ENCODE assay signal across 1 mouse cellular context in the genomic region with DNA sequence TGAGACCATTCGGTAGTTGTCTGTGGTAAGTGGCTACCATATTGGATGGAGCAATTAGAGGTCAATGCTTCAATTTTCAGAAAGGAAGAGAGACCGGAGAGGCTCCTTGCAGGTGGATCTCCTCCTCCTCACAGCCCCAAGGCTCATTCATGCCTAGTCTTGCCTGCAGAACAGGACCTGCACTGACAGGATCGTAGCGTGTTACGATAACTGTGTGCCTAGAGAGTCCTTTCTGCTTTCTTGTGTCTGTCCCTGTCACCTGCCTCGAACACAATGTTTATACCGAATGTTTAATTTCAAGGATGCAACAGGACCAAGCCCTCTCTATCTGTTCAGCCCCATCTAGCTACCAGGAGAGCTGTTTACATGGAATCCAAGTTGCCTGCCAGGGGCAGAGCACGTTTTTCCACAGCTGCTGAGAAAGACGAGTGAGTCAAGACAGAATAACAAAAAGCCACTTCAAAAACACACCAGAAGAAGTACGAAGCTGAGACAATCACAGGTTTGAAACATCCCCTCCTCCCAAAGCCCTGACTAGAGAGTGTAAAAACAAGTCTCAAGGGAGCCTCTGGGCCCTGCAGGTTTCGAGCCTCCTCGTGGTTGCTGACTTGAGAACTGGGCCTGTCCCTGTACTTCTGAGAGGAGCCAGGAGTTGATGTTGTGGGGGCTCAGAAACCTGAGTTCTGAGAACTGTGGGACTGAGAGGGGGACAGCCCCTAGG.
TF ChIP-seq lines count a peak whose summit lies in the region.

No protein-coding gene starts in this region.

TF ChIP-seq in CH12.LX, 34 proteins besides CTCF, POLR2A, EP300 and RAD21:
- TF ChIP-seq MAFK (IDR thresholded peaks at IDR 0.05; ENCODE audit: insufficient replicate concordance, low read length) (peak; percentile 90), ELF1 (IDR thresholded peaks at IDR 0.05; ENCODE audit: low read depth, low read length) (peak; percentile 44; the same call in 1 of the 2 replicates), RCOR1 (conservative IDR thresholded peaks at IDR 0.05; ENCODE audit: low read depth, low read length) (peak; percentile 85), E2F4 (IDR thresholded peaks at IDR 0.05; ENCODE audit: insufficient replicate concordance, low read depth, low read length) (0 out of 2 replicates have a peak, but pooled peaks have one; percentile 51), ZC3H11A (IDR thresholded peaks at IDR 0.05; ENCODE audit: low read depth, low read length) (peak; percentile 1; the same call in 1 of the 2 replicates), ZMIZ1 (IDR thresholded peaks at IDR 0.05; ENCODE audit: low read depth, low read length) (peak; percentile 75), MAZ (IDR thresholded peaks at IDR 0.05; ENCODE audit: low read depth, low read length) (peak; percentile 99), PAX5 (IDR thresholded peaks at IDR 0.05; ENCODE audit: low read length) (no peak), ZNF384 (IDR thresholded peaks at IDR 0.05; ENCODE audit: low read depth, low read length) (peak; percentile 82), SIN3A (IDR thresholded peaks at IDR 0.05; ENCODE audit: low read length) (peak; percentile 98), IRF4 (IDR thresholded peaks at IDR 0.05; ENCODE audit: low read depth, low read length) (peak; percentile 98), ETS1 (conservative IDR thresholded peaks at IDR 0.05; ENCODE audit: low read depth, low read length) (peak; percentile 98), POLR2AphosphoS2 (IDR thresholded peaks at IDR 0.05; ENCODE audit: low read depth, low read length) (peak; percentile 47; the same call in 1 of the 2 replicates), GABPA (IDR thresholded peaks at IDR 0.05; ENCODE audit: insufficient replicate concordance, low read depth, low read length) (no peak), TBP (conservative IDR thresholded peaks at IDR 0.05; ENCODE audit: low read depth, low read length) (peak; percentile 60), CHD2 (IDR thresholded peaks at IDR 0.05; ENCODE audit: low read length) (peak; percentile 96), USF1 (IDR thresholded peaks at IDR 0.05; ENCODE audit: low read depth, low read length) (no peak; the same call in 1 of the 2 replicates), MAX (IDR thresholded peaks at IDR 0.05; ENCODE audit: low read length) (peak; percentile 96), MXI1 (IDR thresholded peaks at IDR 0.05; ENCODE audit: low read depth, low read length) (peak; percentile 89), TCF12 (IDR thresholded peaks at IDR 0.05; ENCODE audit: low read depth, low read length) (peak; percentile 95), JUN (IDR thresholded peaks at IDR 0.05; ENCODE audit: insufficient read depth, low read depth, low read length) (peak; percentile 78), MEF2A (IDR thresholded peaks at IDR 0.05; ENCODE audit: borderline replicate concordance, low read depth, low read length) (peak; percentile 97), CHD1 (IDR thresholded peaks at IDR 0.05; ENCODE audit: low read depth, low read length) (peak; percentile 98), HCFC1 (IDR thresholded peaks at IDR 0.05; ENCODE audit: low read depth, low read length) (peak; percentile 38), MYC (IDR thresholded peaks at IDR 0.05; ENCODE audit: low read depth, low read length) (peak; percentile 98), JUND (conservative IDR thresholded peaks at IDR 0.05; ENCODE audit: low read depth, low read length) (peak; percentile 72), NRF1 (IDR thresholded peaks at IDR 0.05; ENCODE audit: low read depth, low read length) (peak; percentile 24), NELFE (IDR thresholded peaks at IDR 0.05; ENCODE audit: low read depth, low read length) (peak; percentile 62), USF2 (conservative IDR thresholded peaks at IDR 0.05; ENCODE audit: low read depth, low read length) (peak; percentile 33), SMC3 (IDR thresholded peaks at IDR 0.05; ENCODE audit: low read depth, low read length) (peak; percentile 51), UBTF (IDR thresholded peaks at IDR 0.05; ENCODE audit: low read depth, low read length) (peak; percentile 64; the same call in 1 of the 2 replicates), ZKSCAN1 (IDR thresholded peaks at IDR 0.05; ENCODE audit: borderline replicate concordance, low read depth, low read length) (no peak), BHLHE40 (IDR thresholded peaks at IDR 0.05; ENCODE audit: low read depth, low read length) (peak; percentile 100), KAT2A (IDR thresholded peaks at IDR 0.05; ENCODE audit: insufficient replicate concordance, low read length) (peak; percentile 84)
